Mouse (Mus musculus) megakaryocyte, embryonic 14.5 days (primary cell): ENCODE measurements around the gene Thbs1.

ENCODE experiments used
- FLI1 ChIP-seq: IDR thresholded peaks from 2 replicates; pipeline ENCODE4 v1.6.1; 2012; ENCODE audit warnings: low read length, inconsistent platforms, mixed read lengths
- GATA1 ChIP-seq: IDR thresholded peaks from 3 replicates; pipeline ENCODE4 v1.6.1; 2012; ENCODE audit warnings: mixed read lengths, low read length, inconsistent platforms, borderline replicate concordance

DNA sequence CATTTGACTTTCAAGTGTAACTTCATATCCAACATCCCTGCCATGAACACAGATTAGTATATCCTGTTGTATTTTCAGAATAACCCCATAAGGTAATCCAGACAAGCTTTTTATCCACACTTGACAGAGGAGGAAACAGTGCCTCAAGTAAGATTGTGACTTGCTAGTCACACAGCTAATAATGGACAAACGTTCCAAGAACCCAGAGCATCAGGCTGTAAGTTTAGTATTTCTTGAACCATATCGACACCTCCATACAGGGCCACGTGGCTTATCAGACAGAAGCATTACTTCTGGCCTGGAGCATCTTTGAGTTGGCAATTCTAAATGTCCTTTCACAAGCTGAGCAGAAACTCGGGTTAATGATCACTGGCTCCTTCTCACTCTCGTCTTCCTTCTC is 41.7 kb upstream of the Thbs1 start:
- peak; percentile 75; the same call in 1 of the 3 replicates for TF ChIP-seq GATA1
- no peak for TF ChIP-seq FLI1
